Mouse (Mus musculus) liver, embryonic 13.5 days (tissue): Measurements from ENCODE around the gene Lpin2. TPM values are rescaled to one million over a fixed set of nuclear protein-coding genes. Genes with fewer than 3 reads are reported as not detected.

Experiments used
- ATAC-seq: fragments of 200-750 bp; cut with Nextera tagmentation; 2 replicates; pipeline ENCODE4 v1.8.0; 2017; ENCODE audit warnings: low read depth, mild to moderate bottlenecking, moderate number of reproducible peaks, moderate library complexity
- DNase-seq: peaks from one replicate; pipeline ENCODE4 v3.0.0; 2022
- H3K27ac ChIP-seq: fragments of 300-500 bp; sonication (generic); 2 replicates; pipeline ENCODE4 v1.5.1; 2015; ENCODE audit warnings: moderate library complexity, mild to moderate bottlenecking, inconsistent platforms
- H3K27me3 ChIP-seq: fragments of 300-500 bp; sonication (generic); 2 replicates; pipeline ENCODE4 v1.6.1; 2015; ENCODE audit warnings: mild to moderate bottlenecking, inconsistent platforms
- H3K36me3 ChIP-seq: fragments of 300-500 bp; sonication (generic); 2 replicates; pipeline ENCODE4 v1.6.1; 2015; ENCODE audit warnings: mild to moderate bottlenecking, inconsistent platforms
- H3K4me1 ChIP-seq: fragments of 300-500 bp; sonication (generic); replicated peaks from 2 replicates; pipeline ENCODE4 v1.6.1; 2015; ENCODE audit warnings: inconsistent platforms
- H3K4me2 ChIP-seq: fragments of 300-500 bp; sonication (generic); 2 replicates; pipeline ENCODE4 v1.6.1; 2015; ENCODE audit warnings: inconsistent platforms, mild to moderate bottlenecking, moderate library complexity
- H3K4me3 ChIP-seq: fragments of 300-500 bp; sonication (generic); replicated peaks from 2 replicates; pipeline ENCODE4 v1.5.1; 2015; ENCODE audit warnings: mild to moderate bottlenecking, inconsistent platforms
- H3K9ac ChIP-seq: fragments of 300-500 bp; sonication (generic); 2 replicates; pipeline ENCODE4 v1.6.1; 2015; ENCODE audit warnings: mild to moderate bottlenecking, inconsistent platforms
- H3K9me3 ChIP-seq: fragments of 300-500 bp; sonication (generic); replicated peaks from 2 replicates; pipeline ENCODE4 v1.6.1; 2016; ENCODE audit warnings: inconsistent platforms
- whole genome bisulfite sequencing: fragments of 180-500 bp; shearing (Covaris S2); methylation state at CpG from one replicate; pipeline ENCODE4 v1.1.7; 2015; ENCODE audit not compliant: insufficient replicate concordance; 5-methylcytosine and 5-hydroxymethylcytosine counted together
- polyA plus RNA-seq: library from polyadenylated mRNA; unstranded; fragments of >200 nt; fragmentation: Nextera tagmentation; extraction: Ambion mirVana; gene quantifications from 2 replicates; pipeline ENCODE4 v1.2.1, GENCODE M21; 2015

Gene Lpin2
- polyA plus RNA-seq, 1 experiment from 2014 or later: 38.0 TPM

DNA sequence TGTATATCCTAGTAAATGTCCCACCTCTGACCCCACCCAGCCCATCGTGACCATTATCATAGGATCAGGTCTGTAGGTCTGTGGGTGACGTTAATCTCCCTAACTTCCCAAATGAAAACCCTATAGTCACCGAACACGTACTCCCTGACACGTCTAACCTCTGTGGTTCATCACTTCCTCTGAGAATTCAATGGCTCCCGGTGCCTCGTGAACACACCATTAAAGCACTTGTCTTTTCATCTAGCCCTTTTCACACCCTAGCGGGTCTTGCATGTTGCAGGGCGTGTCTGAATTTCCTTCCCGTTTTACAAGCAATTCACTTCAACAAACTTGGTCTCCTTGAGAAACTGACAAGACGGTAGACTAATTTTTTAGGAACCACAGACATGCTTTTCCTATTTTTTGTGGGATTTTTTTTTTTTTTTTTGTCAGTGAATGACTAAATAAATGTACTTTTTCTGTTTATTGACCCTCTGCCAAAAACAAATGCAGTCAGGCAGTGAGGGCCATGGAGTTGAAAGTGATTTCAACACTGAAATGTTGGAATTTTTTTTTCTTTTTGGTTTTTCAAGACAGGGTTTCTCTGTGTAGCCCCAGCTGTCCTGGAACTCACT is 105.9 kb downstream of the Lpin2 start:
- H3K9me3 ChIP-seq: no peaks in the 10 kb centered on the region
- H3K27ac ChIP-seq: peak overlapping the region; percentile 97
- no peaks in the 10 kb centered on the region for H3K36me3 ChIP-seq
- H3K4me2 ChIP-seq: peak overlapping the region; percentile 51
- no peaks in the 10 kb centered on the region for H3K27me3 ChIP-seq
- DNase-seq (peak; percentile 33), ATAC-seq (no peak)
- 16% methylated on average over 11 of the region's 11 CpGs for WGBS
- H3K4me3 ChIP-seq: no peak overlapping the region
- H3K4me1 ChIP-seq: peaks cover 97% of the 10 kb centered on the region
- H3K9ac ChIP-seq: peak overlapping the region; percentile 53; the same call in 1 of the 2 replicates

DNA sequence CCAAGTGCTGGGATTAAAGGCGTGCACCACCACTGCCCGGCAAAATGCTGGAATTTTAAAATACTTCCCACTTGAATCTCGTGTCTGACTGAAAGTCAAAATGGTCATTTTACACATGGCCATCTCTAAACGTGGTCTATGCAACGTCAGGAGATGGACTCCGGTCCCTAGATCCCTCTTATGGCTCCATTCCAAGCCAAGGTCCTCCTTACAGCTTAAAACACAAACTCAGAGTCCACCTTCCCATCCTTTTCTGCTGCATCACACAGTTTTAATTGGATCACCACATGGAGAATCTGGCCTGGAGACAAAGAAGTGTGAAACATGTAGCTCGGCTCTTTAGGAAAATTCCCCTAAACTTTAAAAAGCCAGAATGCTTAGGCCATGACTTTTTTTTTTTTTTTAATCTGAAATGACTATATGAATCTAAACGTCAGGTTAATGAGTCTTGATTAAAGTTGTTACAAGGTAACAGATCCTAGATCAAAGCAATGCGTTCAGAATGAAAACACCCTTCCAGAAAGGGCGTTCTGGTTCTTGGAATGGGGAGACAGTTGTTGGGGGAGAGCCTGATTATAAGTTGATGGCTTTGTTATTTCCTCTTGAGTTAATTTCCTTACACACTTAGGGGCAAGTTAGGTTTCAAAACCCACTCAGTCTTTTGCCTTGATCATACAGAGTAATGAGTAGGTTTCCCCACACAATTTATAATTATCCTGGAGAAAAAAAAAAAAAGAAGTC is 106.6 kb downstream of the Lpin2 start:
- peak overlapping the region; percentile 59 for H3K9ac ChIP-seq
- no peaks in the 10 kb centered on the region for H3K36me3 ChIP-seq
- H3K9me3 ChIP-seq: no peaks in the 10 kb centered on the region
- peak overlapping the region; percentile 97 for H3K27ac ChIP-seq
- H3K4me3 ChIP-seq: no peak overlapping the region
- H3K4me1 ChIP-seq: peaks cover 99% of the 10 kb centered on the region
- H3K4me2 ChIP-seq: peak overlapping the region; percentile 51
- DNase-seq (no peak), ATAC-seq (no peak)
- WGBS: 60% methylated on average over 10 of the region's 10 CpGs
- H3K27me3 ChIP-seq: no peaks in the 10 kb centered on the region

DNA sequence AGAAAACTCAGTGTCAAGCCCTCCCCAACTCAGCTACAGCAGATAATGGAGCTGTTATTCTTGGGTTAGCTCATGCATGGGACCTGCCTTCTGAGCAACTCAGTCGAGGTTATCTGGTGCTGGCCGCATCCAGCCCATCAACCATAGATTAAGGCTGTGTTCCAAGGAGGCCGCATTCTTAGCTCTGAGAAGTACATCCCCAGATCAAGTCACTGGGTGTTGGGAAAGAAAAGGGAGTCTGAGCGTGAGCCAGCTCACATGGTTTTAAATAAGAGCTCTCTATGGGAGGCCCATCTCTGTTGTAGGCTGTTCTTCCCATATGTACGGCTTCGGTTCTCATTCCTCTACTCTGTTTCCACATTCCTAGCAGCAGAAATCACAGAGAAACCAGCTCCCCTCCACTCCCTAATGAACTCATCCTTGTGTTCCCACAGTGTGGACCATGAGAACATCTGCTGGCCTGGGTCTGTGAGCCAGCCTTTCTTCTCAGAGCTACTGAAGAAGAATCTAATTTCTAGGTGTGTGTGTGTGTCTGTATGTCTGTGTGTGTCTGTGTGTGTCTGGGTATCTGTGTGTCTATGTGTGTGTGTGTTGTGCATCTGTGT is 107.3 kb downstream of the Lpin2 start:
- Histone ChIP-seq H3K4me3 (no peak overlapping the region), H3K27me3 (no peaks in the 10 kb centered on the region), H3K36me3 (no peaks in the 10 kb centered on the region), H3K9ac (peak overlapping the region; percentile 59), H3K27ac (peak overlapping the region; percentile 97), H3K4me1 (peaks cover 99% of the 10 kb centered on the region), H3K4me2 (peak overlapping the region; percentile 51), H3K9me3 (no peaks in the 10 kb centered on the region)
- peak; percentile 59 for ATAC-seq
- 34% methylated on average over 6 of the region's 6 CpGs for WGBS
- DNase-seq: peak; percentile 61

DNA sequence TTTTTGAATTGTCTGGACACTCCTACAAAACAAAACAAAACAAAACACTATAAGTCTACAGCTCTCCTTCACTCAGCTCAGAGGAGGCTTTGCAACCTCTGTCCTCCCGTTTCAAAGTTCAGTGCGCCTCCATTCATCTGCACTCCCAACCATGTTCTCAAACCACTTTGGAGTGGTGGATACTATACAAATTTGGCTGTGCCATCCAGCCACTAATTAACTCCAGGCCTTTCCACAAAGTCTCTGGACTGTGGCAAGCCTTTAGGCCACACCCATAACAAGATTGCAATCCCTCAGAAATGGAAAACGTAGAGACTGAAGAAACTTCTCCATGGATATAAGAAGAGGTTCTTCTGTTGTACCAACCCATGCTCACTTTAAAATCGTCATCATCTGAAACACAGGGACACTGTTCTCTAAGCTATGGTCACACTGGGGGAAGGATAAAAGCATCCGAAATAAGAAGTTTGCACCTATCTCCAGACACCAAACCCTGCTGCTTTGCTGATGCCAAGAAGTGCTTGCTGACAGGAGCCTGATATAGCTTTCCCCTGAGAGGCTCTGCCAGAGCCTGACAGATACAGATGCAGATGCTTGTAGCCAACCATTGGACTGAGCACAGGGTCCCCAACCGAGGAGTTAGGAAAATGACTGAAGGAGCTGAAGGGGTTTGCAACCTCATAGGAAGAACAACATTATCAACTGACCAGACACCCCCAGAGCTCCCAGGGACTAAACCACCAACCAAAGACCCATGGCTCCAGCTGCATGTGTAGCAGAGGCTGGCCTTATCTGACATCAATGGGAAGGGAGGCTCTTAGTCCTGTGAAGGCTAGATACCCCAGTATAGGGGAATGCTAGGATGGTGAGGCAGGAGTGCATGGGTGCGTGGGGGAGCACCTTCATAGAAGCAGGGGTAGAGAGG is 108.4 kb downstream of the Lpin2 start:
- Histone ChIP-seq H3K27me3 (no peaks in the 10 kb centered on the region), H3K36me3 (no peaks in the 10 kb centered on the region), H3K4me2 (peak overlapping the region; percentile 51), H3K27ac (peak overlapping the region; percentile 97), H3K9ac (peak overlapping the region; percentile 59), H3K9me3 (no peaks in the 10 kb centered on the region), H3K4me1 (peaks cover 97% of the 10 kb centered on the region), H3K4me3 (0 out of 2 replicates have a peak overlapping the region, but pooled peaks have one; percentile 16)
- ATAC-seq (peak; percentile 89), DNase-seq (peak; percentile 48)
- 31% methylated on average over 7 of the region's 7 CpGs for WGBS

DNA sequence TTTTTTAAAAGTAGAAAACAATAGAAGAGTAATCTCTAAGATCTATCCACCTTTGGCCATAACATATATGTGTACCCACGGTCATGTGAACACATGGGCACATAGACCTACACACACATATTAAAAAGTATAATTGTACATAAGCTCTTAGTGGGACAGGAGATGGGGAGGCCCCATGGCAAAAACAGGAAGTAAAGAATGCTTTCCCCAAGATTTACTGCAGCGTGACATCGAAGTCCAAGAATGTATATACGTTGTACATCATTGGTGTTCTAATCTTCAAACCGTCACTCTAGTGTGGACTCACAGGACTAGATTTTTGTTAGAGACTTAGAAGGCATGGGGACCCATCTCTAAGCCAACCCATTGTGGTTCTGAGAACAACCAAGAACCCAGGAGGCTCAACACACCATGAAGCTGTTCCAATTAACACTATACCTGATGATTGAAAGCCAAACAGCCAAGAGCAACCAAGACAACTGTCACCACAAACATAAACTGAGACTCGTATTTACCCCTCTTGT is 109.6 kb downstream of the Lpin2 start:
- WGBS: 54% methylated on average over 6 of the region's 6 CpGs
- no peak for DNase-seq
- Histone ChIP-seq H3K9me3 (no peaks in the 10 kb centered on the region), H3K27me3 (no peaks in the 10 kb centered on the region), H3K36me3 (no peaks in the 10 kb centered on the region), H3K4me2 (no peak overlapping the region), H3K4me1 (peaks cover 90% of the 10 kb centered on the region), H3K27ac (peak overlapping the region; percentile 97), H3K4me3 (no peak overlapping the region), H3K9ac (peak overlapping the region; percentile 59; the same call in 1 of the 2 replicates)
- ATAC-seq: no peak

DNA sequence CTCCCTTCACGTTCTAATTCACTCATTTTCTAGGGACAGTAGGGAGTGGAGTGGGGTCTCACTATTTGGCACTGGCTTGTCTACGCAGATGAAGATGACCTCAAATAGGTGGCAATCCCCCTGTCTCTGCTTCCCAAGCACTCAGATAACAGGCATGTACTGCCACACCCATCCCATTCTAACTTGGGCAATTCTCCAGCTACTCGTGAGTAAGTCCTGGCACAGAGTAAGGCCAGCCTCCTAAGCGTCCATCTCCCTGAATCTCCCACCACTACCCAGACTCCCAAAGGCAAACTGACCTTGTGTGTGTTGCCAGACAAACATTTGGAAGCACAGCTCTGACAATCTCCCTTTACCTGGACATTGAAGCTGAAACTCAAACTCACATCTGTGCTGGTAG is 110.5 kb downstream of the Lpin2 start:
- 40% methylated on average over 4 of the region's 4 CpGs for WGBS
- peak overlapping the region; percentile 97 for H3K27ac ChIP-seq

DNA sequence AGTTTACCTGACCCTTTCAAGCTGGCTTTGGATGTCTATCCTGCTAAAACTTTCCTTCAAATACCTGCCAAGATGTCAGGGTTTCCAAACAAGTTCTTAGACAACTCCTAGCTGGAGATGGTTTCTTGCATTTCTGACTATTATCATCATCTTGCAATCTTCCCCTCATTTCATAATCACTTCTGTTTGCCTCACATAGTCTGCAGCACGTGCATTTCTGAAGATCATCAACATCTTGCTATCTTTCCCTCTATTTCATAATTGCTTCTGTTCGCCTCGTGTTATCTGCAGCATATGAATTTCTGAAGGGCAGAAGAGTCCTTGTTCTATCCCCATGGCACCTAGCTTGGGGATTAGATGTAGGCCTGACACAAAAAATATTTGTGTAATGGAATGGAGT is 112.2 kb downstream of the Lpin2 start:
- H3K27me3 ChIP-seq: no peaks in the 10 kb centered on the region
- ATAC-seq: no peak
- peaks cover 74% of the 10 kb centered on the region for H3K4me1 ChIP-seq
- peak overlapping the region; percentile 97 for H3K27ac ChIP-seq
- no peak overlapping the region for H3K4me3 ChIP-seq
- H3K36me3 ChIP-seq: peaks cover 4% of the 10 kb centered on the region; the same call in 1 of the 2 replicates
- H3K4me2 ChIP-seq: no peak overlapping the region
- no peak for DNase-seq
- 28% methylated on average over 3 of the region's 3 CpGs for WGBS
- H3K9ac ChIP-seq: 0 out of 2 replicates have a peak overlapping the region, but pooled peaks have one; percentile 10
- no peaks in the 10 kb centered on the region for H3K9me3 ChIP-seq

More for the DNA sequence above, 110.5 kb downstream of the Lpin2 start:
- Histone ChIP-seq H3K4me1 (peaks cover 88% of the 10 kb centered on the region), H3K9me3 (no peaks in the 10 kb centered on the region), H3K9ac (peak overlapping the region; percentile 18), H3K27me3 (no peaks in the 10 kb centered on the region), H3K4me3 (no peak overlapping the region), H3K4me2 (peak overlapping the region; percentile 27), H3K36me3 (no peaks in the 10 kb centered on the region)
- DNase-seq (no peak), ATAC-seq (no peak)

Other genes with a start within 250 kb of the Lpin2 start
- gene Myom1, start 179.9 kb upstream of the Lpin2 start, polyA plus RNA-seq: 1.7 and 2.1 TPM in 2 replicates
- gene Myl12a, start 179.7 kb upstream of the Lpin2 start, polyA plus RNA-seq: 237 and 258 TPM in 2 replicates
- 23.0 and 24.9 TPM in 2 replicates for gene Emilin2, start 129.4 kb downstream of the Lpin2 start, polyA plus RNA-seq